Mouse (Mus musculus) cerebellum, adult 8-10 months (tissue): ENCODE measurements around the gene Fam168b.

ENCODE experiments used
- DNase-seq: peaks from one replicate; pipeline ENCODE4 v3.0.0; 2022

The Fam168b gene

GRCm38 (mm10) chr1:34811581-34811980 lies 31.3 kb downstream of the Fam168b start:
- no peak for DNase-seq

- no peak for DNase-seq
Measured at GRCm38 (mm10) chr1:34811035-34811434, 31.8 kb downstream of the Fam168b start.

DNA sequence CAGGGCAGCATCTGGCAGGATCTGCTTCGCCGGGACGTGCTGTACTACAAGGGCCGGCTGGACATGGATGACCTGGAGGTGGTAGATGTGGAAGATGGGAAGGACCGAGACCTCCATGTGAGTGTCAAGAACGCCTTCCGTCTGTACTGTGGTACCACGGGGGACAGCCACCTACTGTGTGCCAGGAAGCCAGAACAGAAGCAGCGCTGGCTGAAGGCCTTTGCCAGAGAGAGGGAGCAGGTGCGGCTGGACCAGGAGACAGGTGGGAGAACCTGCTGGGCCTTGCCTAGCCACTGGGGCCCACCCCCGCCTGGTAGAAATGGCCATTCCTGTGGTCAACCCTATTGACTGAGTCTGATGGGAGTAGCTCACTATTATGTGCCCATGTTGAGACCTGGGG lies 32.6 kb downstream of the Fam168b start:
- DNase-seq, result no peak

GRCm38 (mm10) chr1:34808445-34808844 lies 34.4 kb downstream of the Fam168b start:
- DNase-seq, result peak; percentile 44

DNA sequence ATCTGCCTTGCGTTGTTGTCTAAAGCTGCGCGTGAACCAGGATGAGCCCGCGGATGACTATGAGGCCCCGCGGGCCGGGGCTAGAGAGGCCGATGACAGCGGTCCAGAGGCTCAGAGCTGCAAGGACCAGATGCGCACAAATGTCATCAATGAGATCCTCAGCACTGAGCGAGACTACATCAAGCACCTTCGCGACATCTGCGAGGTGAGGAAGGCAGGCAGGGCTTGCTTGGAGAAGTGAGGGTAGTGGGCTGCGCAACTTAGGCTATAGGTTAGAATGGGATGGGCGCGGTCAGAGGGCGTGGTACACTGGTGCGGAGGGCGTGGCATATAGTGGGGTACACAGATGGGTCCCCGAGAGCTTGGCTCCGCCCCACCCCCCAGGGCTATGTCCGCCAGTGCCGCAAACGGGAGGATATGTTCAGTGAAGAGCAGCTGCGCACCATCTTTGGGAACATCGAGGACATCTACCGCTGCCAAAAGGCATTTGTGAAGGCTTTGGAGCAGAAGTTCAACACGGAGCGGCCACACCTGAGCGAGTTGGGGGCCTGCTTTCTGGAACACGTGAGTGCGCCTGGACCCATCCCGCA lies 36.8 kb downstream of the Fam168b start:
- no peak for DNase-seq

- DNase-seq, result no peak
Measured at GRCm38 (mm10) chr1:34804863-34805262, 38.0 kb downstream of the Fam168b start.

GRCm38 (mm10) chr1:34802290-34802642 lies 40.6 kb downstream of the Fam168b start:
- DNase-seq, result no peak

DNA sequence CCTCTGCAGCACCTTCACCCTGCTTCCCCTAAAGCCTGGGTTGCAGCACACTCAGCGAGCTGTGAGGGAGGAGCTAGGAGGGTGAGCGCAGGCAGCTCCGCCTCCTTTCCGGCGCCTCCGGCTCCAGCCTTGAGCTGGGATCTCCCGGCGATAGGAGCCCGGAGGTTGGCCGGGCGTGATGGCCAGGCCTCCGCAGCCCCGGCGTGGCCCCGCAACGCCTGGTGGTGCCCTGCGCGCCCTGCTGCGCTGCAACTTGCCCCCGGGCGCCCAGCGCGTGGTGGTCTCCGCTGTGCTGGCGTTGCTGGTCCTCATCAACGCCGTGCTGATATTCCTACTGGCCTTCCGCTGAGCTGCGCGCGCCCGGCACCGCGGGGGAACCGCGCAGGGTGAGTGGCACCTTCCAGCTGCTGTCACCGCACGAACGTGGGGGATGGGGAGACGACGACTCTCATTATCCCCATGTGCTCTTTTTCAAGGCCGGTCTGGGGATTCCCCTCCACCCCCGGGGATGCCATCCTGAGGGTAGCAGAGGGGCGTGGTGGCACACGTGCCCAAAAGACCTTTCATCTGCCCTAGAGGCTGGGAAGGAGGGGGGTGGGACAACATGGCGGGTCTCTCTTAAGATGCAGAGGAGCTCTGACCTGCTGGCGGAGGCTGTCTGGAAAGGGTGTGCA lies 41.1 kb downstream of the Fam168b start:
- peak; percentile 53 for DNase-seq

GRCm38 (mm10) chr1:34799140-34799539 lies 43.7 kb downstream of the Fam168b start:
- DNase-seq, result no peak

DNA sequence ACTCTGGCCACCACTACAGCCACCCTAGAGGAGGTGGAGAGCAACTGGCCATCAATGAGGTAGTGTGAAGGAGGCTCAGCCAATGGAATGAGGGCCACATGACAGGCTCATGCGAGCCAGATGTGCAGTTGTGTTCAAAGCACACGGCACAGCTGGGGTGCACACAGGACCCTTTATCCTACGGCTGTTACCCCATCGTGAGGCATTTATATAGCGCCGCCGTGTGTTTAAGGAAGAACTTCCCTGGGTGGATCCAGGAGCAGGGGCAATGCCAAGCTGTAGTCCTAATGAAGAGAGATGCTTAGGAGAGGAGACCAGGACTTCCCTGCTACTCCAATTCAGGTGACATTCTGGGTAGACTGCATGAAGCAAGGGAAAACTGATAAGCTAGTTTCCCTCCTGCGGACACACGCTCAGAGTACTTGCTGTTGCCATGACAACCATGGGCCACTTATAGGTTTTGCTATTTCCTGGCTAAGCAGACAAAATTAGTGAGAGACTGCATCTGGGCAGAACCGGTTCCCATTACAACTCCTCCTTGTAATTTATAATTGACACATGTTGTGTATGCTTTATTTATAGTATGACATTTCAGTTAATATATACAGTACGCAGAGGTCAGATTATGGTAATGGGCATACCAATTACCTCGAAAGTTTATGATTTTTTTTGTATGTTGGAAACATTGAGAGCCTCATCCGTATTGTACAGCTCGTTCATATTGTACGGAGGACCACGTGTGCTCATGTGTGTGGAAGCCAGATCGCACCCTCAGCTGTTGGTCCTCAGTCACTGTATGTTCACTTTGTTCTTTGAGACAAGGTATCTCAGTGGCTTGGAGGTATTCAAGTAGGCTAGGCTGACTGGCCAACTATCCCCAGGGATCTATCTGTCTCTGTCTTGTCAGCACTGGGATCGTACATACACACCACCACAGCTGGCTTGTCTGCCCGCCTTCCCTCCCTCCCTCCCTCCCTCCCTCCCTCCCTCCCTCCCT lies 49.3 kb downstream of the Fam168b start:
- no peak for DNase-seq

DNA sequence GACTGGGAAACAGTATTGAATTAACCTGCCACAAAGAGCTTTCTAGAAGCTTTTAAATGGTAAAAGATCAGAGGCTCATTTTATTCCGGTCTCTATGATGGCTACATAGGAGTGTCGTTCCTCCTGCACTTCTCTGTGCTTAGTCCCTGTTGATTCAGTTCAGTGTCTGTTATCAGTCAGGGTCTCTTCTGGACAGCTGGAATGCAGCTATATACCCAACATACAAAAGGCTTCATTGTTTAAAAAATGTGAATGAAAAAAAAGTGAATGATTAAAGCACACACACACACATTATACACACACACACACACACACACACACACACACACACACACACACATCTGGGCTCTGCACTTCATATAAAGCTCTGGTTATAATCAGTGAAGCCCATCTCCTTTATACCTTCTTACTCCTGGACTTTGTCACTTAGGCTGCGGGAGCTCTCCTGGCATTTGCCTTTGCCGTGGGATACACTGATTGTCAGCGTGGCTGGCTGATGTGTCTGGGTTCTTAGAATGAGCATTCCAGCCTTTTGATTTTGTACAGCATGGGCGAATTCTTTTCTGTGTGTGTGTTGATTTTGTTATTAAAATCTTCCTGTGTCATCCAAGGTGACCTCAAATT lies 59.2 kb downstream of the Fam168b start:
- no peak for DNase-seq

DNA sequence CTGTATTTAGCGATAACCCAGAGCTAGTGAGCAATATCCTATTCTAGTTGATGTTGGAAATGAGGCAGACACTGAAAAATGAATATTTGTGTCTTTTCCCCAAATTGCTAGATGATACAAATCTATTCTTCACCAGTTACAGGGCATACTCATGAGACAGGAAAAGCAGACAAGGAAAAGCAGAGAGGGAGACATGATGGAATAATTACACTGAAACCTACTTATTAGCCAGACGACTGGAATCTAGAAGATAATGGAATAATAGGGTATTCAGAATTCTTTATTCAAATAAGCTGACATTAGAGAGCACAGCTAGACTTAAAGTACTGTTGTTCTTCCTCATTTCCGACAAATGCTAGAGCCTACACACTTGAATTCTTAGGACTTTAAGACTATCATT lies 67.0 kb downstream of the Fam168b start:
- DNase-seq, result no peak

- DNase-seq, result no peak
Measured at GRCm38 (mm10) chr1:34768875-34769274, 74.0 kb downstream of the Fam168b start.

GRCm38 (mm10) chr1:34767851-34768250 lies 75.0 kb downstream of the Fam168b start:
- DNase-seq, result no peak

DNA sequence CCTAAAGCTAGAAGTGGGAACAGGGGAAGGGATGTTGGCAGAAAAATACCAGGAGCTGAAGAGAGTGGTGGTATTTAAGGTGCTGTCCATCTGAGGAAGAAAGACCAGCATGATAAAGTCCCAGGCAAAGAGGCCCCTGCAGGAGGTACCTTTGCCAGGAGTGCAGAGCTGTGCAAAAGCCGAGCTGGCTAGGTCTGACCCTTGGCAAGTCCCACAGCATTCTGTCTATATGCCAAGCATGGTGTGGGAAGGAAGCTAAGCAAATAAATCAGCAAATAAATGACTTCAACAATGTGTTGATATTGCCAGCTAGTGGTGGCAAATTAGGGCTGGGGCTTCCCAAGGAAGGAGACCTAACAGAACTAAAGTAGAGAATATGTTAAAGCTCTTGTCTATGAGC lies 76.0 kb downstream of the Fam168b start:
- peak; percentile 78 for DNase-seq
